Mouse (Mus musculus) liver, embryonic 15.5 days (tissue): Measurements from ENCODE around the gene S100a6. TPM values are rescaled to one million over a fixed set of nuclear protein-coding genes. Genes with fewer than 3 reads are reported as not detected.
A peak's percentile ranks its signal among the peaks of the same experiment; 100 is the strongest.

Source experiments
- ATAC-seq: fragments of 200-750 bp; cut with Nextera tagmentation; 2 replicates; pipeline ENCODE4 v1.8.0; 2017; ENCODE audit warnings: moderate number of reproducible peaks, mild to moderate bottlenecking, moderate library complexity; ENCODE audit not compliant: insufficient read depth
- H3K27ac ChIP-seq: fragments of 300-500 bp; sonication (generic); replicated peaks from 2 replicates; pipeline ENCODE4 v1.5.1; 2015; ENCODE audit warnings: mild to moderate bottlenecking, inconsistent platforms
- H3K27me3 ChIP-seq: fragments of 300-500 bp; sonication (generic); 2 replicates; pipeline ENCODE4 v1.6.1; 2015; ENCODE audit warnings: mild to moderate bottlenecking, inconsistent platforms
- H3K36me3 ChIP-seq: fragments of 300-500 bp; sonication (generic); replicated peaks from 2 replicates; pipeline ENCODE4 v1.6.1; 2015; ENCODE audit warnings: moderate library complexity, mild to moderate bottlenecking, inconsistent platforms
- H3K4me1 ChIP-seq: fragments of 300-500 bp; sonication (generic); replicated peaks from 2 replicates; pipeline ENCODE4 v1.6.1; 2015; ENCODE audit warnings: inconsistent platforms
- H3K4me2 ChIP-seq: fragments of 300-500 bp; sonication (generic); 2 replicates; pipeline ENCODE4 v1.6.1; 2015; ENCODE audit warnings: moderate library complexity, mild to moderate bottlenecking, inconsistent platforms
- H3K4me3 ChIP-seq: fragments of 300-500 bp; sonication (generic); replicated peaks from 2 replicates; pipeline ENCODE4 v1.5.1; 2015; ENCODE audit warnings: mild to moderate bottlenecking, inconsistent platforms
- H3K9ac ChIP-seq: fragments of 300-500 bp; sonication (generic); 2 replicates; pipeline ENCODE4 v1.6.1; 2015; ENCODE audit warnings: moderate library complexity, mild to moderate bottlenecking, inconsistent platforms
- H3K9me3 ChIP-seq: fragments of 300-500 bp; sonication (generic); replicated peaks from 2 replicates; pipeline ENCODE4 v1.6.1; 2016; ENCODE audit warnings: inconsistent platforms
- WGBS: fragments of 180-500 bp; shearing (Covaris S2); methylation state at CpG from one replicate; pipeline ENCODE4 v1.1.7; 2015; ENCODE audit warnings: mixed read lengths; ENCODE audit not compliant: insufficient replicate concordance; 5-methylcytosine and 5-hydroxymethylcytosine counted together
- polyA plus RNA-seq: library from polyadenylated mRNA; unstranded; fragments of >200 nt; fragmentation: Nextera tagmentation; extraction: Ambion mirVana; gene quantifications from 2 replicates; pipeline ENCODE4 v1.2.1, GENCODE M21; 2015

S100a6 gene
- polyA plus RNA-seq, 1 experiment from 2014 or later: 15.9 TPM

DNA sequence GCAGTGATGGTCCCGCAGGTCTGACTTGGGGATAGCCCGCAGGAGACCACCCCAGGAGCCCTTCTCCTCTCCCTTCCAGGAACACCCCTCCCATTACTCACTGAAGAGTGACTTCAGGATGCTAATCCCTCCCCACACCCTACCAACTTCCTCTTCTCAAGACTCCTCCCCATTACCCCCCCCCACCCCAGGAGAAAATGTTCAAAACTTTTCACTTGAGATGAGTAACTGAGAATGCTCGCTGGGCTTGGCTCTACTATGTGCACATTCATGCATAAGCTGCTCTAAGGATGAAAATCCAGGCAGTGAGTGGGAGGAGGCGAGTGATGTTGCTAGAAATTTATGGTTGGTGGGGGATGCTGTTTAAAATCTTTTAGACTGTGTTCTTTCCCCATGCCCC is 621 bp upstream of the S100a6 start:
- Histone ChIP-seq H3K36me3 (no peaks in the 10 kb centered on the region), H3K27me3 (peaks cover 6% of the 10 kb centered on the region; the same call in 1 of the 2 replicates), H3K4me3 (no peak overlapping the region), H3K9me3 (no peaks in the 10 kb centered on the region), H3K9ac (no peak overlapping the region), H3K27ac (no peak overlapping the region), H3K4me2 (no peak overlapping the region), H3K4me1 (peaks cover 5% of the 10 kb centered on the region; the same call in 1 of the 2 replicates)
- no peak for ATAC-seq
- 16% methylated on average over 4 of the region's 4 CpGs for WGBS

DNA sequence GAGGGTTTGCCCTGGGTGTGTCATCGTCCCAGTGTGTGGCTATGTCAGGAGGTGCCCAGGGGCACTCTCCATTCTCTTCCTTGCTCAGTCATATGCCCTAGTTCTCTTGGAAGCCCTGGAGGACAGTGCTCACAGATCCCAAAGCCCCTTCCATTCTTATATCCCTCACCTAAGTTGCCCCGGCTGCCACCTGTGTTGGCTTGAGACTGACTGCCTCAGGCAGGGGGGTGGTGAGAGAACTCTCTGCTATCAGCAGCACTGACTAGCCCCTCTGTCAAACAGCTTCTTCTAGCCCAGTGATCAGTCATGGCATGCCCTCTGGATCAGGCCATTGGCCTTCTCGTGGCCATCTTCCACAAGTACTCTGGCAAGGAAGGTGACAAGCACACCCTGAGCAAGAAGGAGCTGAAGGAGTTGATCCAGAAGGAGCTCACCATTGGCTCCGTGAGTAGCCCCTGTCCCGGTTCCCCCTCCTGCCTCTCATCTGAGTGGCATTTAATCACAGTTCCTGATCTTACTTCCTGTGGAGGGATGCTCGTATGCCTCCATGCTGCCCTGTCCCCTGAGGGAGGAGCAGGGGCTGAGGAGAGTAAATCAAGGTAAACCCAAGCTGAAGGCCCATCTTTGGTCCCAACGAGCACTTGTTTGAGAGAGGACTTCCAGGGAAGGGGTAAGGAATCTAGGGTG is 922 bp downstream of the S100a6 start:
- Histone ChIP-seq H3K9ac (no peak overlapping the region), H3K4me2 (peak overlapping the region; percentile 10; the same call in 1 of the 2 replicates), H3K36me3 (no peaks in the 10 kb centered on the region), H3K27ac (no peak overlapping the region), H3K4me3 (0 out of 2 replicates have a peak overlapping the region, but pooled peaks have one; percentile 23), H3K27me3 (peaks cover 3% of the 10 kb centered on the region; the same call in 1 of the 2 replicates), H3K4me1 (peaks cover 5% of the 10 kb centered on the region; the same call in 1 of the 2 replicates), H3K9me3 (no peaks in the 10 kb centered on the region)
- WGBS: 17% methylated on average over 7 of the region's 7 CpGs
- no peak for ATAC-seq

DNA sequence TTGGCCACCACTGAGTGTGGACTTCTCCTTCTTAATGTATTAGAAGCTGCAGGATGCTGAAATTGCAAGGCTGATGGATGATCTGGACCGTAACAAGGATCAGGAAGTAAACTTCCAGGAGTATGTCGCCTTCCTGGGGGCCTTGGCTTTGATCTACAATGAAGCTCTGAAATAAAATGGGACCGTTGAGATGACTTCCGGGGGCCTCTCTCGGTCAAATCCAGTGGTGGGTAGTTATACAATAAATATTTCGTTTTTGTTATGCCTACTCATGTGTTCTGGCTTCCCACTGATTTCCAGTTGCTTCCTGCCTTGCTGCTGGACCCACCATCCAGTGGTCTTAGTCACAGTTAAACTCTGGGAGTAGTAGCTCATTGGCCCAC is 1.5 kb downstream of the S100a6 start:
- peaks cover 5% of the 10 kb centered on the region; the same call in 1 of the 2 replicates for H3K4me1 ChIP-seq
- H3K27ac ChIP-seq: no peak overlapping the region
- H3K36me3 ChIP-seq: no peaks in the 10 kb centered on the region
- no peak overlapping the region for H3K4me3 ChIP-seq
- no peak for ATAC-seq
- H3K4me2 ChIP-seq: peak overlapping the region; percentile 10; the same call in 1 of the 2 replicates
- H3K27me3 ChIP-seq: peaks cover 3% of the 10 kb centered on the region; the same call in 1 of the 2 replicates
- no peaks in the 10 kb centered on the region for H3K9me3 ChIP-seq
- 69% methylated on average over 6 of the region's 6 CpGs for WGBS
- no peak overlapping the region for H3K9ac ChIP-seq

DNA sequence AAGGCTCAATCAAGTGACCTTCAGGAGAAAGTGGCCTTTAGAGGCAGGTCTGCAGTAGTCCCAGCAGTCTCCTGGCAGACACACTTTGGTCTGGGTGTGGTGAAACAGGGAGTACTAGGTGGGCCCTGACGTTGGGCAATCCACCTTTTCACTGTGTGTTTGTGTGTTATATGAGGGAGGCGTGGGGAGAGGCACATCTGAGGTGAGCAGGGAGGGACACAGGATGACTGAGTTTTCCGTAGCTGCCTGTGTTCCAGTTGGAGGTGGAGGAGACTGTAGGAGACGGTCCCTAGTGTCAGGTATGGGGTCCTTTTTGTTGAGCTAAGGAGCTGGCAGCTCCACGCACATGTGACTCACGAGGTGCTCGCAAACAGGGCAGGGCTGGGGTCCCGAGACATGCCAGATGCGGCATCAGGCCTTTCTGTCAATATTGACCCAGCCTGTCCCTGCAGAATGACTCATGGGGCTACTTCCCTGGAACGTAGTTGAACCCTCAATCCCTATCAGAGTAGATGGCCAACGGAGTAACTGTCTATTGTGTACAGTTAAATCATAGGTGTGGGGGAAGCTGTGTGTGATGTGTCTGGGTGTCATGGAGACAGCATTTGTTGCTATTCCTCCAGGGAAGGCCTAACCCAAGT is 2.0 kb downstream of the S100a6 start:
- Histone ChIP-seq H3K27ac (no peak overlapping the region), H3K9me3 (no peaks in the 10 kb centered on the region), H3K36me3 (no peaks in the 10 kb centered on the region), H3K4me2 (no peak overlapping the region), H3K9ac (no peak overlapping the region), H3K27me3 (peaks cover 3% of the 10 kb centered on the region; the same call in 1 of the 2 replicates), H3K4me3 (no peak overlapping the region), H3K4me1 (peaks cover 5% of the 10 kb centered on the region; the same call in 1 of the 2 replicates)
- 57% methylated on average over 11 of the region's 11 CpGs for WGBS
- ATAC-seq: no peak

DNA sequence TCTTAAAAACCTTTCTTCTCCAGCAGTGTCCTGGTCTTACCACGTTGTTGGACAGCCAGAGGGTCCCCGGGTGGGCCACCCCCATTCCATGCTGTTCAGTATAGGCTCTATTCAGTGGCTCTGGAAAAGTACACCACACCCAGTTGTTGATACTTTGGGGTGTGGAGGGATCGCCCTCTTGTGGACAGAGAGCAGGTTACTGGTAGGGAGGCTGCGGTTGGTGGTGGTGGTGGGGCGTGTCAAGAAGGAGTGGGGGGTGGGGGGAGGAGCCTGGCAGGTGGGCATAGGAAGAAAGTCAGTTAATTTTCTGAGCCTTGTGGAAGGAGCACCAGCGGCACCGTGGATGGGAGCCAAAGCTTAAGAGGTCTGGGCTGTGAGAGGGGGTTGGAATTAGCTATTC is 2.7 kb downstream of the S100a6 start:
- Histone ChIP-seq H3K9me3 (no peaks in the 10 kb centered on the region), H3K27ac (no peak overlapping the region), H3K4me1 (peaks cover 5% of the 10 kb centered on the region; the same call in 1 of the 2 replicates), H3K9ac (no peak overlapping the region), H3K4me2 (no peak overlapping the region), H3K4me3 (no peak overlapping the region), H3K36me3 (no peaks in the 10 kb centered on the region), H3K27me3 (peaks cover 3% of the 10 kb centered on the region; the same call in 1 of the 2 replicates)
- ATAC-seq: no peak
- WGBS: 4% methylated on average over 7 of the region's 7 CpGs

DNA sequence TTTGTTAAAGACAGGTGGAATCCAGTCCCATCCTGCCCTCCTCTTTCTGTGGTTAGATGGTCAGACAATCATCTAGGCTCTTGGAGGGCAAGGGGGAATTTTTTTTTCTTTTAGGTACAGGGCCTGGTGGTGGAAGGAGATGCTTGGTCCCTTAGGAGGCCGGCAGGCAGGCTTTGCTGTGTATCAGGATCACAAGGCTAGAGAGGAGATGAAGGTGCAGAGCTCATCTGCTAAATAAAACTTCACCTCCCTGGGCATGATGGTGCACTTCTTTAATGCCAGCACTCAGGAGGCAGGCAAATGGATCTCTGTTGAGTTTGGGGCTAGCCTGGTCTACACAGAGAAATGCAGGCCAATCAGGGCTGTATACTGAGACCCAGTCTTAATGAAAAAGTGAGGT is 3.2 kb downstream of the S100a6 start:
- no peak overlapping the region for H3K27ac ChIP-seq

DNA sequence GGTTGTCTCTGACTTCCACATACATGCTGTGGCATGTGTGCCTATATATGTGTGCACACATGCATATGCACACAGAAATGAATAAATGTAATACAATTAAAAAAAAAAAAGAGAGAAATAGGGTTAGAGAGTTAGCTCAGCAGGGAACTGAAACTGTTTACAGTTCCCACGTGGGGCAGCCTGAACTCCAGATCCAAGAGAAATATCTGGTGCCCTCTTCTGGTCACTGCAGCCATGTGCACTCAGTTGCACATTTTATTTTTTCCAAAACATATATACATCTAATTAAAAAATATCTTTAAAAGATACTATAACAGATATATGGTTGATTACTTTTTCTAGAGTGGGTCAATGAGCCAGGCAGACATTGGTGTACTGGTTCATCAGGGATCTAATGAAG is 4.9 kb downstream of the S100a6 start:
- WGBS: 6% methylated on average over 1 of the region's 1 CpGs

More for the DNA sequence above, 3.2 kb downstream of the S100a6 start:
- Histone ChIP-seq H3K9me3 (no peaks in the 10 kb centered on the region), H3K4me1 (peaks cover 5% of the 10 kb centered on the region; the same call in 1 of the 2 replicates), H3K9ac (no peak overlapping the region), H3K4me2 (no peak overlapping the region), H3K27me3 (peaks cover 3% of the 10 kb centered on the region; the same call in 1 of the 2 replicates), H3K4me3 (no peak overlapping the region), H3K36me3 (no peaks in the 10 kb centered on the region)
- ATAC-seq: no peak
- 58% methylated on average over 1 of the region's 1 CpGs for WGBS

DNA sequence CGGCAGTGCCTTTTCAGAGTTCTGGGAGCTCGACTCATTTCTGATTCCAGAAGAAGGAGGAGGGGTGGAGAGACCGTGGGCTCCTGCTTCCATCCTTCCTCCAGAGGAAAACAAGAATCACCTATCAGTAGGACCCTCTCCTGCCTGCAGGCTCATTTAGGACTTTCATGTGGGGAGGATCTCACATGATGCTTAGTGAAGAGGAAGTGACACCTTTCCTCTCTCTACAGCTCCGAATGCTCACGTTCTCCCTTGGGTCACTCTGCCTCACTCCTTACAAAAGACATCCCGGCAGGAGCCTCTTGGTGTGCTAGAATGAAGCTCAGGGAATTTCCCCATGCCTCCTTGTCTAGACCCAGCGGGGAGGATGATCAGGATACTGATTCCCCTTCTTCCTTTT is 8.9 kb downstream of the S100a6 start:
- 35% methylated on average over 7 of the region's 7 CpGs for WGBS

More for the DNA sequence above, 4.9 kb downstream of the S100a6 start:
- no peak for ATAC-seq
- H3K4me1 ChIP-seq: peaks cover 5% of the 10 kb centered on the region; the same call in 1 of the 2 replicates
- no peak overlapping the region for H3K27ac ChIP-seq
- H3K9ac ChIP-seq: no peak overlapping the region
- H3K9me3 ChIP-seq: no peaks in the 10 kb centered on the region
- H3K4me2 ChIP-seq: no peak overlapping the region
- H3K4me3 ChIP-seq: no peak overlapping the region
- H3K36me3 ChIP-seq: no peaks in the 10 kb centered on the region
- H3K27me3 ChIP-seq: peaks cover 3% of the 10 kb centered on the region; the same call in 1 of the 2 replicates

DNA sequence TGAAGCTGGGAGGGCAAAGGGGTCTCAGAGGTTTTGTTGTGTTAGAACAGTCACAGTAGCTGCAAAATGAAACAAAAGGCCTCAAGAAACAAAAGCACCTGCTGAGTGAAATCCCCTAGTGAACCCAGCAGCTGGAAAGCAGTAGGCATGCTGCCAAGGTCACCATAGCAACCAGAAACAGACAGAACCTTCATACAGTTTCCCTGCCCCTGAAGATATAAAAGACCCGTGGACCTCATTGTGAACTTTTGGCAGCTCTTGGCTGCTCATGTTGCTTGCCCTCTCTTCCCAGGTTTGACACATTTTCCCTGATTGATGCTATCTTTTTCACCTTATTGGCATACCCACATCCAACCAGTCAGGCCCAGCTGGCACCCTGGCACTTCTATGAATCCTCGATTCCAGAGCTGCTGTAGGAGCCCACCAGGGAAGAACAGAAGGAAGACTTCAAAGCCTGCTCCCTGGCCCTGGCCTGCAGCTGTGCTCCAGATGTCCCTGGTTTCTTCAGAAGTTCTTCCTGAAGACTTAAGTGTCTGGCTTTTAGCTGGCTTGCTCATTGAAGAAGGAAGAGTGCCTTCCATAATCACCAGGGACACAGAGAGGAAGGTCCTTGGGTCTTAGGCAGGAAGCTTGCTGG is 10.9 kb downstream of the S100a6 start:
- whole genome bisulfite sequencing: 47% methylated on average over 2 of the region's 2 CpGs
- ATAC-seq: no peak
- no peak overlapping the region for H3K4me3 ChIP-seq
- H3K36me3 ChIP-seq: no peaks in the 10 kb centered on the region
- H3K27ac ChIP-seq: no peak overlapping the region
- peaks cover 3% of the 10 kb centered on the region; the same call in 1 of the 2 replicates for H3K4me1 ChIP-seq
- no peaks in the 10 kb centered on the region for H3K27me3 ChIP-seq
- H3K9me3 ChIP-seq: no peaks in the 10 kb centered on the region
- no peak overlapping the region for H3K4me2 ChIP-seq
- no peak overlapping the region for H3K9ac ChIP-seq

More for the DNA sequence above, 8.9 kb downstream of the S100a6 start:
- Histone ChIP-seq H3K9me3 (no peaks in the 10 kb centered on the region), H3K4me2 (no peak overlapping the region), H3K27ac (no peak overlapping the region), H3K9ac (no peak overlapping the region), H3K4me1 (no peaks in the 10 kb centered on the region), H3K4me3 (no peak overlapping the region), H3K27me3 (no peaks in the 10 kb centered on the region), H3K36me3 (no peaks in the 10 kb centered on the region)
- ATAC-seq: no peak

DNA sequence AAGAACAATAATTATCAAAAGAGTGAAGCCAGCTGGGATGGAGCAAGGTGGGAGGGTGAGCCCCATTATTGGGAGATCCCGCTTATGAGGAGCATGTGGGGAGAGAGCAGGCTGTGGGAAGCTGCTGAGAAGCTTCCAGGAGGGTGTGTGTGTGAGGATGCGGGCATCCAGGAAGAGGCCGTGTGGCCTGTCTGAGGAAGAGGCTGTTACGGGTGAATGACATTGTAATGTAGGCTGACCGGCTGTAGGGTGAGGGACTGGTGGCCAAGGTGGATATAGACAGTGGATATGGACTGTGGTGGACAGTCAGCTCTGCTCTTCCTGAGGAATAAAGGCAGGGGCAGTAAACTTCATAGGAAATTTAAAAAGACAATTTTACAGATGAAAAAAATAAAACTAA is 12.8 kb downstream of the S100a6 start:
- Histone ChIP-seq H3K9ac (no peak overlapping the region), H3K4me3 (no peak overlapping the region), H3K9me3 (no peaks in the 10 kb centered on the region), H3K36me3 (no peaks in the 10 kb centered on the region), H3K27ac (no peak overlapping the region), H3K4me1 (peaks cover 3% of the 10 kb centered on the region; the same call in 1 of the 2 replicates), H3K4me2 (no peak overlapping the region), H3K27me3 (no peaks in the 10 kb centered on the region)
- ATAC-seq: no peak
- 63% methylated on average over 5 of the region's 5 CpGs for WGBS
